7 mouse cellular contexts compared by ENCODE assay signal in the genomic region with DNA sequence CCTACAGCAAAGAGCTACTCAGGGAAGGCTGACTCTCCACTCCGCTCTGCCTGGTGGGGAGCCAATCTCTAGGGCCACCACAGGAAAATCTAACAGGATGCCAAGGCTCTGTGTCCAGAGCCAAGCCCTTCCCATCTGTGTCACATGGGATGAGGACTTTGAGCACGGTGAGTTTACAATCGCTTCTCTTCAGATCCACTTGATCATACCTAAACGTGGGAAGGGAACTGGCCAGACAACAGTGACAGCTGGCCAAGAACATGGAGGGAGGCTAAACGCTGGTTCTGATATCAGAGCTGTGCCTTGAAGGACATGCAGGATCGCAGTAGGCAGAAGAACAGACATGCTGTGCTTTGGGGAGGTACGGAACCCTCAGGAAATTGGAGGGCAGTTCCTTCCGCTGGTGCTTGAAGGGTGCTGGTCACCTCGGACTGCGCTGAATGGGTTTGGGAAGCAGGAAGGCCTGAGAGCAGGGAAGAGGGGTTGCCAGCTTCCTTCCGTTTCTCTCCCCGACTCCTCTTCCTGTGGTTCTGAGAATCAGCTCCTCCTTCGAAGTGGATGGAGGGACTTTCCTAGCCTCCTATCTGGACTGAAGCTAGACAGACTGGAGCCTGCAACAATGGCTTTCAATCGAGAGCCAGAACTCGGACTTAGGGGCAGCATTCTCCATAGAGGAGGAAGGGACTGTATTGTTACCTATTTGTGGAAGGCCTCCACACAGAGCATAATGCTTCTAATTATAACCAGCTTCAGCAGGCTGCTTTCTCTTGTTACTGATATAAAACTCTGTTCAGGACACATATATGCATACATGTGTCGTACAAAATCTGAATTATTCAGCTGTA. TPM values are rescaled to one million over a fixed set of nuclear protein-coding genes. Genes with fewer than 3 reads are reported as not detected.
DNase-seq lines count a peak whose midpoint lies in the region; ATAC-seq lines count a peak whose summit lies in the region.

No protein-coding gene starts in this region.

- no peaks in the 10 kb centered on the region for H3K4me1 ChIP-seq in intestine, embryonic 16.5 days (ENCODE audit: control insufficient read depth, insufficient read depth, low read length)

- H3K9ac ChIP-seq in intestine, embryonic 16.5 days (ENCODE audit: low read depth, low read length) = no peak overlapping the region

- H3K9me3 ChIP-seq in intestine, embryonic 16.5 days (ENCODE audit: control insufficient read depth, low read length) = no peaks in the 10 kb centered on the region

- H3K36me3 ChIP-seq in intestine, embryonic 16.5 days (ENCODE audit: control insufficient read depth, insufficient read depth, low read length) = no peaks in the 10 kb centered on the region

- peak overlapping the region; percentile 61 for H3K27ac ChIP-seq in intestine, embryonic 16.5 days (ENCODE audit: low read length)

- 69% methylated on average over 16 of the region's 16 CpGs for WGBS in intestine, embryonic 16.5 days

- intact Hi-C loops in left cerebral cortex, postnatal 14 days (cut with DNase I) = no loop called here

- DNase-seq in MN1 (ENCODE audit: low spot score) = peak; percentile 29
- DNase-seq in adrenal gland, postnatal 25 days = peak; percentile 15
- peak; percentile 39 for DNase-seq in gastrocnemius, postnatal 10 days
- peak; percentile 36 to 53 for DNase-seq in left cerebral cortex, postnatal 14 days (ENCODE audit: low spot score in 2 of 2)
- DNase-seq in right cerebral cortex, adult 18-20 months = peak; percentile 35
- DNase-seq in thymus, adult 18-20 months = no peak

- ATAC-seq in intestine, embryonic 16.5 days = peak; percentile 84

- H3K4me3 ChIP-seq in intestine, embryonic 16.5 days (ENCODE audit: low read length) = no peak overlapping the region

- no peaks in the 10 kb centered on the region for H3K27me3 ChIP-seq in intestine, embryonic 16.5 days (replicated peaks; ENCODE audit: control insufficient read depth, insufficient read depth, low read length)

- no peak overlapping the region for H3K4me2 ChIP-seq in intestine, embryonic 16.5 days (ENCODE audit: low read depth, low read length)

RNA-seq across cellular contexts. Expression of gene Plekhg1, which starts 21.9 kb away (rescaled TPM):
- 6.2 and 6.6 TPM in 2 replicates for total RNA-seq in adrenal gland, postnatal 25 days (2021)
- 10 to 100 TPM; 13.3 to 16.3 TPM for total RNA-seq in gastrocnemius, postnatal 10 days (2021)
- 5.0 and 5.7 TPM in 2 replicates for polyA plus RNA-seq in intestine, embryonic 16.5 days (2015; fragmentation: Nextera tagmentation; extraction: Ambion mirVana)
- 10 to 100 TPM; 14.3 to 16.5 TPM for total RNA-seq in left cerebral cortex, postnatal 14 days (2021)

Comparison
In these comparisons a context has a peak if more than half of its experiments do, and no peak if none do; other contexts are left out.
1. DNase-seq: peak in MN1 (single experiment), adrenal gland, postnatal 25 days (single experiment), gastrocnemius, postnatal 10 days (single experiment), left cerebral cortex, postnatal 14 days (2 of 2) and right cerebral cortex, adult 18-20 months (single experiment); none in thymus, adult 18-20 months (0 of 2).